8 mouse cellular contexts compared by ENCODE assay signal in the genomic region with DNA sequence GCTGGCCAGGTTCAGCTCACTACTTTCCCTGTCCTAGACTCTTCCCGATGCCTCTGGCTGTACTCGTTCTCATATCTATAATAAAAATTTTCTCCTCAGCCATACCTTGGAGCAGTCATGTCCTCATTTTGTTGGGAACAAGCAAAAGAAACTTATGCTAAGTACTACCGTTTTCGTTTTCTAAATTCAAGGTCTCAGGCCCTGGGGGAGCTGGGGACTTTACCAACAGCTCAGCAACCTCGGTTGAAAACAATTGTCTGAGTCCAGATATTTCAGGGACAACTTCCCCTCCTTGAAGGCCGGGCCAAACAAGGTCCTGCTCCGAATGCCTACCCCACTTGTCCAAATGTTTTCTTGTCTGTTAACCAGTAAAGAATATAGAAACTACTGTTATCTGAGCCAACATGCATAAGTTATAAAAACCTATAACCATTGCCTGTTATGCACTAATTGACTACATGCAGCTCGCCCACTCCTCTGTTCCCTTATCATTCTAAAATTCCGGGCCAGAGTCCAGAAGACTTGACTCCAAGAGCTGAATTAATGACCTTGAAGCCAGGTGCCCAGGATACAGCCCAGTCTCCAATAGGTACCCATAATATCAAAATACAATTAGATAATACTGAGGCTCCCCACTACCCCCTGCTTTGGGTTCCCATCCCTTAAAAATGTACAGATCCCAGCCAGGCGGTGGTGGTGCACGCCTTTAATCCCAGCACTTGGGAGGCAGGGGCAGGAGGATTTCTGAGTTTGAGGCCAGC. TPM values are rescaled to one million over a fixed set of nuclear protein-coding genes. Genes with fewer than 3 reads are reported as not detected.
DNase-seq lines count a peak whose midpoint lies in the region; ATAC-seq and TF ChIP-seq lines count a peak whose summit lies in the region.

No protein-coding gene starts in this region.

- DNase-seq in hindbrain, embryonic 10.5 days (ENCODE audit: low spot score) = no peak
- DNase-seq in CH12.LX (ENCODE audit: extremely low read depth) = peak; percentile 72
- DNase-seq in layer of hippocampus, postnatal 14 days (ENCODE audit: low spot score in 2 of 2) = no peak
- no peak for DNase-seq in kidney, adult 18-20 months

- no peaks in the 10 kb centered on the region for H3K27me3 ChIP-seq in hindbrain, embryonic 10.5 days (ENCODE audit: insufficient read depth, poor library complexity, severe bottlenecking)
- H3K27me3 ChIP-seq in hindbrain, embryonic 16.5 days (replicated peaks; ENCODE audit: control insufficient read depth, insufficient read depth, low read length) = no peaks in the 10 kb centered on the region
- H3K27me3 ChIP-seq in CH12.LX (replicated peaks) = no peaks in the 10 kb centered on the region
- H3K27me3 ChIP-seq in embryonic facial prominence, embryonic 13.5 days = no peaks in the 10 kb centered on the region
- H3K27me3 ChIP-seq in limb, embryonic 15.5 days = no peaks in the 10 kb centered on the region

- no peak for ATAC-seq in hindbrain, embryonic 16.5 days
- no peak for ATAC-seq in embryonic facial prominence, embryonic 13.5 days (ENCODE audit: insufficient number of reproducible peaks, insufficient read depth, low FRiP score, low TSS enrichment, low read depth)
- ATAC-seq in limb, embryonic 15.5 days (ENCODE audit: insufficient number of reproducible peaks, low FRiP score, low TSS enrichment, low read depth) = no peak
- no peak for ATAC-seq in megakaryocyte-erythroid progenitor cell, adult 5-6 weeks (replicated peaks; ENCODE audit: low FRiP score, low TSS enrichment, poor library complexity, severe bottlenecking)

- H3K4me3 ChIP-seq in hindbrain, embryonic 10.5 days = peak overlapping the region; percentile 77; the same call in 1 of the 2 replicates
- no peak overlapping the region for H3K4me3 ChIP-seq in hindbrain, embryonic 16.5 days (ENCODE audit: low read length)
- peak overlapping the region; percentile 37 to 77 (median 61) for H3K4me3 ChIP-seq in CH12.LX (replicated peaks in 1 of 3; ENCODE audit: low read depth in 2 of 3, low read length in 2 of 3, poor library complexity in 1 of 3)
- no peak overlapping the region for H3K4me3 ChIP-seq in embryonic facial prominence, embryonic 13.5 days
- H3K4me3 ChIP-seq in limb, embryonic 15.5 days = 0 out of 2 replicates have a peak overlapping the region, but pooled peaks have one; percentile 99

- H3K79me2 ChIP-seq in CH12.LX (replicated peaks; ENCODE audit: control insufficient read depth, extremely low read depth, insufficient read depth, poor library complexity, severe bottlenecking) = peaks cover 34% of the 10 kb centered on the region

- H3K9ac ChIP-seq in hindbrain, embryonic 16.5 days (ENCODE audit: low read depth, low read length) = no peak overlapping the region
- peak overlapping the region; percentile 97 for H3K9ac ChIP-seq in CH12.LX (ENCODE audit: insufficient read depth, low read depth)
- H3K9ac ChIP-seq in embryonic facial prominence, embryonic 13.5 days = 0 out of 2 replicates have a peak overlapping the region, but pooled peaks have one; percentile 89
- H3K9ac ChIP-seq in limb, embryonic 15.5 days = no peak overlapping the region

- peak; percentile 62 for TF ChIP-seq EP300 in CH12.LX (IDR thresholded peaks at IDR 0.05; ENCODE audit: low read length)

- dilution Hi-C loops in CH12.LX (cut with MboI; ENCODE audit: extremely low pct_ligation_motif_present, extremely low pct_unique_long_range_greater_than_20kb, low sequenced_read_pairs) = no loop called here

- TF ChIP-seq RAD21 in CH12.LX (IDR thresholded peaks at IDR 0.05; ENCODE audit: low read depth, low read length) = no peak; the same call in none of the 2 replicates

- H3K9me3 ChIP-seq in hindbrain, embryonic 10.5 days = peaks cover 9% of the 10 kb centered on the region
- peaks cover 6% of the 10 kb centered on the region for H3K9me3 ChIP-seq in hindbrain, embryonic 16.5 days (ENCODE audit: control insufficient read depth, low read length)
- H3K9me3 ChIP-seq in CH12.LX (replicated peaks; ENCODE audit: low read length) = peaks cover 9% of the 10 kb centered on the region
- H3K9me3 ChIP-seq in embryonic facial prominence, embryonic 13.5 days = 0 out of 2 replicates have a peak, but pooled peaks cover 5% of the 10 kb centered on the region
- H3K9me3 ChIP-seq in limb, embryonic 15.5 days = peaks cover 4% of the 10 kb centered on the region; the same call in 1 of the 2 replicates

- H3K36me3 ChIP-seq in hindbrain, embryonic 10.5 days = peaks cover 16% of the 10 kb centered on the region
- H3K36me3 ChIP-seq in hindbrain, embryonic 16.5 days (ENCODE audit: control insufficient read depth, insufficient read depth, low read length) = no peaks in the 10 kb centered on the region
- peaks cover 8% of the 10 kb centered on the region in 2 experiments for H3K36me3 ChIP-seq in CH12.LX (replicated peaks in 1 of 2; ENCODE audit: control insufficient read depth in 1 of 2, insufficient read depth in 1 of 2, low read length in 1 of 2)
- H3K36me3 ChIP-seq in embryonic facial prominence, embryonic 13.5 days = no peaks in the 10 kb centered on the region
- no peaks in the 10 kb centered on the region for H3K36me3 ChIP-seq in limb, embryonic 15.5 days

- 81% methylated on average over 11 of the region's 11 CpGs for WGBS in hindbrain, embryonic 10.5 days
- WGBS in hindbrain, embryonic 16.5 days = 82% methylated on average over 11 of the region's 11 CpGs
- 78% methylated on average over 11 of the region's 11 CpGs for WGBS in embryonic facial prominence, embryonic 13.5 days
- WGBS in limb, embryonic 15.5 days = 77% methylated on average over 11 of the region's 11 CpGs

- no peak overlapping the region for H3K4me2 ChIP-seq in hindbrain, embryonic 16.5 days (ENCODE audit: low read length)
- peak overlapping the region; percentile 92 for H3K4me2 ChIP-seq in CH12.LX (ENCODE audit: insufficient read depth, low read depth, poor library complexity, severe bottlenecking)
- peak overlapping the region; percentile 64; the same call in 1 of the 2 replicates for H3K4me2 ChIP-seq in embryonic facial prominence, embryonic 13.5 days
- peak overlapping the region; percentile 42; the same call in 1 of the 2 replicates for H3K4me2 ChIP-seq in limb, embryonic 15.5 days

- no peak for TF ChIP-seq CTCF in CH12.LX (conservative IDR thresholded peaks at IDR 0.05 in 1 of 2, IDR thresholded peaks at IDR 0.05 in 1 of 2; ENCODE audit: low read depth in 2 of 2, low read length in 2 of 2)

- peak overlapping the region; percentile 96 for H3K27ac ChIP-seq in hindbrain, embryonic 10.5 days
- H3K27ac ChIP-seq in hindbrain, embryonic 16.5 days (ENCODE audit: low read depth, low read length) = no peak overlapping the region
- peak overlapping the region; percentile 98 for H3K27ac ChIP-seq in CH12.LX (ENCODE audit: insufficient read depth, low read depth)
- peak overlapping the region; percentile 98 for H3K27ac ChIP-seq in embryonic facial prominence, embryonic 13.5 days
- H3K27ac ChIP-seq in limb, embryonic 15.5 days = no peak overlapping the region

- in situ Hi-C loops in CH12.LX (cut with MboI; ENCODE audit: low pct_ligation_motif_present, low pct_unique_long_range_greater_than_20kb, low sequenced_read_pairs) = loop anchor here (5.0 kb wide), 1 partner anchor 71 kb away; no protein-coding TSS in a partner anchor

- H3K4me1 ChIP-seq in hindbrain, embryonic 10.5 days (replicated peaks) = peaks cover 28% of the 10 kb centered on the region
- H3K4me1 ChIP-seq in hindbrain, embryonic 16.5 days (ENCODE audit: control insufficient read depth, insufficient read depth, low read depth, low read length) = peaks cover 17% of the 10 kb centered on the region
- H3K4me1 ChIP-seq in CH12.LX (ENCODE audit: control insufficient read depth in 1 of 2, insufficient read depth in 2 of 2) = peaks cover 3 to 25% of the 10 kb centered on the region in 2 experiments
- H3K4me1 ChIP-seq in embryonic facial prominence, embryonic 13.5 days = peaks cover 22% of the 10 kb centered on the region
- peaks cover 12% of the 10 kb centered on the region for H3K4me1 ChIP-seq in limb, embryonic 15.5 days

- no peak; the same call in 1 of the 2 replicates for TF ChIP-seq POLR2A in CH12.LX (IDR thresholded peaks at IDR 0.05; ENCODE audit: low read depth, low read length)

RNA-seq across cellular contexts. Expression of a gene that starts 0.9 kb away (rescaled TPM):
- polyA plus RNA-seq in hindbrain, embryonic 10.5 days (2016; fragmentation: Nextera tagmentation; extraction: Ambion mirVana) = 24.2 and 25.6 TPM in 2 replicates
- 38.6 and 41.2 TPM in 2 replicates for polyA plus RNA-seq in hindbrain, embryonic 16.5 days (2015; fragmentation: Nextera tagmentation; extraction: Ambion mirVana)
- total RNA-seq in CH12.LX (2012; rRNA removed) (345 and 358 TPM in 2 replicates), CH12.LX (2014; rRNA removed) (411 and 467 TPM in 2 replicates)
- polyA plus RNA-seq in CH12.LX (2012; ENCODE audit: insufficient read length, low read depth) = 493 and 611 TPM in 2 replicates
- 26.4 and 35.6 TPM in 2 replicates for polyA plus RNA-seq in embryonic facial prominence, embryonic 13.5 days (2015; fragmentation: Nextera tagmentation; extraction: Ambion mirVana)
- 40.3 and 41.3 TPM in 2 replicates for polyA plus RNA-seq in limb, embryonic 15.5 days (2015; fragmentation: Nextera tagmentation; extraction: Ambion mirVana)
- total RNA-seq in megakaryocyte-erythroid progenitor cell, adult 5-6 weeks (2014; fragmentation: Nextera tagmentation) = 438 and 460 TPM in 2 replicates
- total RNA-seq in megakaryocyte-erythroid progenitor cell, adult 5-6 weeks (2017) = 469 and 531 TPM in 2 replicates
- 100 to 1,000 TPM; 209 to 218 TPM for total RNA-seq in layer of hippocampus, postnatal 14 days (2021)

RNA-seq across cellular contexts. Expression of a gene that starts 12.3 kb away (rescaled TPM):
- 158 and 185 TPM in 2 replicates for polyA plus RNA-seq in hindbrain, embryonic 10.5 days (2016; fragmentation: Nextera tagmentation; extraction: Ambion mirVana)
- 126 and 127 TPM in 2 replicates for polyA plus RNA-seq in hindbrain, embryonic 16.5 days (2015; fragmentation: Nextera tagmentation; extraction: Ambion mirVana)
- 225 and 253 TPM in 2 replicates for total RNA-seq in CH12.LX (2012; rRNA removed)
- total RNA-seq in CH12.LX (2014; rRNA removed) = 227 and 228 TPM in 2 replicates
- polyA plus RNA-seq in CH12.LX (2012; ENCODE audit: insufficient read length, low read depth) = 364 and 473 TPM in 2 replicates
- 105 and 113 TPM in 2 replicates for polyA plus RNA-seq in embryonic facial prominence, embryonic 13.5 days (2015; fragmentation: Nextera tagmentation; extraction: Ambion mirVana)
- 119 and 151 TPM in 2 replicates for polyA plus RNA-seq in limb, embryonic 15.5 days (2015; fragmentation: Nextera tagmentation; extraction: Ambion mirVana)
- total RNA-seq in megakaryocyte-erythroid progenitor cell, adult 5-6 weeks (2014; fragmentation: Nextera tagmentation) = 92.1 and 105 TPM in 2 replicates
- 38.2 and 70.3 TPM in 2 replicates for total RNA-seq in megakaryocyte-erythroid progenitor cell, adult 5-6 weeks (2017)
- 10 to 100 TPM; 70.9 to 71.8 TPM for total RNA-seq in layer of hippocampus, postnatal 14 days (2021)

RNA-seq across cellular contexts. Expression of a gene that starts 43.8 kb away (rescaled TPM):
- polyA plus RNA-seq in hindbrain, embryonic 10.5 days (2016; fragmentation: Nextera tagmentation; extraction: Ambion mirVana) = 31.5 and 36.9 TPM in 2 replicates
- 37.6 and 43.2 TPM in 2 replicates for polyA plus RNA-seq in hindbrain, embryonic 16.5 days (2015; fragmentation: Nextera tagmentation; extraction: Ambion mirVana)
- total RNA-seq in CH12.LX (2012; rRNA removed) = 25.7 and 26.2 TPM in 2 replicates
- 32.5 and 38.9 TPM in 2 replicates for total RNA-seq in CH12.LX (2014; rRNA removed)
- polyA plus RNA-seq in CH12.LX (2012; ENCODE audit: insufficient read length, low read depth) = 17.3 and 21.9 TPM in 2 replicates
- 41.4 and 42.3 TPM in 2 replicates for polyA plus RNA-seq in embryonic facial prominence, embryonic 13.5 days (2015; fragmentation: Nextera tagmentation; extraction: Ambion mirVana)
- 40.3 and 42.8 TPM in 2 replicates for polyA plus RNA-seq in limb, embryonic 15.5 days (2015; fragmentation: Nextera tagmentation; extraction: Ambion mirVana)
- 15.6 and 27.3 TPM in 2 replicates for total RNA-seq in megakaryocyte-erythroid progenitor cell, adult 5-6 weeks (2014; fragmentation: Nextera tagmentation)
- 9.0 and 10.9 TPM in 2 replicates for total RNA-seq in megakaryocyte-erythroid progenitor cell, adult 5-6 weeks (2017)
- 10 to 100 TPM; 53.1 to 57.6 TPM for total RNA-seq in layer of hippocampus, postnatal 14 days (2021)

Comparison
In these comparisons a context has a peak if more than half of its experiments do, and no peak if none do; other contexts are left out.
1. H3K27ac ChIP-seq: peak in hindbrain, embryonic 10.5 days (single experiment), CH12.LX (single experiment) and embryonic facial prominence, embryonic 13.5 days (single experiment); none in hindbrain, embryonic 16.5 days (single experiment) and limb, embryonic 15.5 days (single experiment).
2. H3K4me3 ChIP-seq: peak in hindbrain, embryonic 10.5 days (single experiment), CH12.LX (3 of 3) and limb, embryonic 15.5 days (single experiment); none in hindbrain, embryonic 16.5 days (single experiment) and embryonic facial prominence, embryonic 13.5 days (single experiment).
3. H3K9ac ChIP-seq: peak in CH12.LX (single experiment) and embryonic facial prominence, embryonic 13.5 days (single experiment); none in hindbrain, embryonic 16.5 days (single experiment) and limb, embryonic 15.5 days (single experiment).
4. RNA of a gene that starts 0.9 kb away (polyA plus RNA-seq): 493 to 611 TPM in CH12.LX; 40.3 to 41.3 TPM in limb, embryonic 15.5 days, 38.6 to 41.2 TPM in hindbrain, embryonic 16.5 days, 26.4 to 35.6 TPM in embryonic facial prominence, embryonic 13.5 days and 24.2 to 25.6 TPM in hindbrain, embryonic 10.5 days; every median in the first group is over 10 times any median in the second.